Mouse (Mus musculus): ENCODE measurements at regions not wholly inside any gene's neighbourhood (a gene's known extent, or its start where the extent isn't known, plus 50 kb on each side); places are given as distances from the start of the nearest gene placed in this dataset.

DNA sequence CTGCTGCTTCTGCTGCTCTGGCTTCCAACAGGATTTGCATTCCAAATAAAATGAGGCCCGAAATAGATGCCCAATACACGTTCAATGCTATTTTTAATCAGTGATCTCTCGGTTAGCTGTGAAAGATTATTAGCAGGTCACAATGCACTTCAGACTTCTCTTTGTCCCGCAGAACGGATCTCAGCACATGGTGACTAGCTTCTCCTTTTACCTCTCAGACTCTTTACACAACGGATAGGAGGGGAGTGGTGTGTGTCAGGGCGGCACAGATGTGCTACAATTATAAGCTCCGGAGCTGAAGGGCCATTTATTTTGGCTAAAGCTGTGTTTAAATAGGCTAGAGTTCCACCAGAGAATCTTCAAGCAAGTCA lies 56.7 kb upstream of the Tmem178 start:
- TF ChIP-seq CTCF (IDR thresholded peaks at IDR 0.05; ENCODE audit: low read depth) (no peak), EP300 (IDR thresholded peaks at IDR 0.05; ENCODE audit: low read depth) (no peak)
